Mouse (Mus musculus) forebrain, embryonic 12.5 days (tissue): ENCODE measurements around the gene Ppm1h. TPM values are rescaled to one million over a fixed set of nuclear protein-coding genes. Genes with fewer than 3 reads are reported as not detected.

Experiments
- ATAC-seq: fragments of 200-750 bp; cut with Nextera tagmentation; 2 replicates; pipeline ENCODE4 v1.8.0; 2017; ENCODE audit warnings: moderate TSS enrichment; ENCODE audit not compliant: low FRiP score
- H3K27ac ChIP-seq: fragments of 300-500 bp; sonication (generic); 2 replicates; pipeline ENCODE4 v1.5.1; 2016; ENCODE audit warnings: mild to moderate bottlenecking
- H3K27me3 ChIP-seq: fragments of 300-500 bp; sonication (generic); 2 replicates; pipeline ENCODE4 v1.6.1; 2016; ENCODE audit warnings: mild to moderate bottlenecking
- H3K36me3 ChIP-seq: fragments of 300-500 bp; sonication (generic); replicated peaks from 2 replicates; pipeline ENCODE4 v1.6.1; 2016; ENCODE audit warnings: mild to moderate bottlenecking
- H3K4me1 ChIP-seq: fragments of 300-500 bp; sonication (generic); 2 replicates; pipeline ENCODE4 v1.6.1; 2016
- H3K4me2 ChIP-seq: fragments of 300-500 bp; sonication (generic); 2 replicates; pipeline ENCODE4 v1.6.1; 2016; ENCODE audit warnings: mild to moderate bottlenecking, moderate library complexity
- H3K4me3 ChIP-seq: fragments of 300-500 bp; sonication (generic); replicated peaks from 2 replicates; pipeline ENCODE4 v1.5.1; 2016; ENCODE audit warnings: mild to moderate bottlenecking
- H3K9ac ChIP-seq: fragments of 300-500 bp; sonication (generic); 2 replicates; pipeline ENCODE4 v1.6.1; 2016; ENCODE audit warnings: mild to moderate bottlenecking
- H3K9me3 ChIP-seq: fragments of 300-500 bp; sonication (generic); 2 replicates; pipeline ENCODE4 v1.6.1; 2016
- WGBS: fragments of 180-500 bp; shearing (Covaris S2); methylation state at CpG from one replicate; pipeline ENCODE4 v1.1.7; 2016; 5-methylcytosine and 5-hydroxymethylcytosine counted together
- microRNA counts: library from miRNA; unstranded; fragments of <30 nt; microRNA quantifications from one replicate; lab custom pipeline; 2017
- microRNA-seq: library from miRNA; unstranded; fragments of <30 nt; microRNA quantifications from one replicate; pipeline ENCODE4, GENCODE M21; 2017
- polyA plus RNA-seq: library from polyadenylated mRNA; unstranded; fragments of >200 nt; fragmentation: Nextera tagmentation; extraction: Ambion mirVana; gene quantifications from 2 replicates; pipeline ENCODE4 v1.2.1, GENCODE M21; 2016

Gene Ppm1h
- polyA plus RNA-seq, 1 experiment from 2014 or later = 5.1 TPM

GRCm38 (mm10) chr10:122989916-122990315 lies 311.4 kb downstream of the Ppm1h start:
- no peak for ATAC-seq
- Histone ChIP-seq H3K4me1 (peaks cover 11% of the 10 kb centered on the region), H3K27me3 (no peaks in the 10 kb centered on the region), H3K27ac (no peak overlapping the region), H3K4me2 (no peak overlapping the region), H3K9me3 (no peaks in the 10 kb centered on the region), H3K4me3 (no peak overlapping the region), H3K9ac (no peak overlapping the region), H3K36me3 (peaks cover 10% of the 10 kb centered on the region)
- 95% methylated on average over 9 of the region's 9 CpGs for WGBS

- Histone ChIP-seq H3K27me3 (no peaks in the 10 kb centered on the region), H3K36me3 (peaks cover 17% of the 10 kb centered on the region), H3K27ac (no peak overlapping the region), H3K4me2 (no peak overlapping the region), H3K4me3 (no peak overlapping the region), H3K9me3 (no peaks in the 10 kb centered on the region), H3K4me1 (peaks cover 11% of the 10 kb centered on the region), H3K9ac (no peak overlapping the region)
- ATAC-seq = no peak
- WGBS = 97% methylated on average over 6 of the region's 6 CpGs
These were observed 312.0 kb downstream of the Ppm1h start for GRCm38 (mm10) chr10:122990606-122991005.

- WGBS = 97% methylated on average over 9 of the region's 9 CpGs
- Histone ChIP-seq H3K9ac (no peak overlapping the region), H3K4me1 (peaks cover 11% of the 10 kb centered on the region), H3K36me3 (peaks cover 21% of the 10 kb centered on the region), H3K27ac (no peak overlapping the region), H3K4me3 (no peak overlapping the region), H3K9me3 (no peaks in the 10 kb centered on the region), H3K4me2 (no peak overlapping the region), H3K27me3 (no peaks in the 10 kb centered on the region)
- ATAC-seq = no peak
These were observed 312.5 kb downstream of the Ppm1h start for GRCm38 (mm10) chr10:122991053-122991452.

DNA sequence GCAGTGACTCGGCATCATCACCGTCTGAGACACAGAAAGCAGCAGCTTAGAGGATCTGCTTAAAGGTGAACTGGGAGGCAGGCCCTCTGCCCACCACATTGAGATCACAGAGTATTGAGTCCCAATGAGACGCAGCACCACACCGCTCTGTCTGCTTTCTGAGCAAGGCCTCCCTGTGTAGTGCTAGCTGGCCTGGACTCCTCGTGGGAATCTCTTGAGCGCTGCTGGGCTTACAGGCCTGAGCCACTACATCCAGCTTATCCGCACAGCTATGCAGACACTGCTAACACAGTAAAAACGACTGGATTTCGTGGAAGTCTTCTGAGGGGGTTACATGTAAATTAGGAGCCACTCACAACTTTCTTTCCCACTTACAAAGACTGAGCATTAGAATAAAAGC lies 313.1 kb downstream of the Ppm1h start:
- Histone ChIP-seq H3K9ac (no peak overlapping the region), H3K36me3 (peaks cover 26% of the 10 kb centered on the region), H3K4me3 (no peak overlapping the region), H3K9me3 (no peaks in the 10 kb centered on the region), H3K27me3 (no peaks in the 10 kb centered on the region), H3K4me1 (peaks cover 10% of the 10 kb centered on the region), H3K4me2 (no peak overlapping the region), H3K27ac (no peak overlapping the region)
- ATAC-seq = no peak
- 88% methylated on average over 9 of the region's 9 CpGs for whole genome bisulfite sequencing

GRCm38 (mm10) chr10:122994402-122995107 lies 316.0 kb downstream of the Ppm1h start:
- Histone ChIP-seq H3K27ac (no peak overlapping the region), H3K4me2 (no peak overlapping the region), H3K9ac (no peak overlapping the region), H3K36me3 (peaks cover 53% of the 10 kb centered on the region), H3K4me3 (no peak overlapping the region), H3K9me3 (no peaks in the 10 kb centered on the region), H3K27me3 (no peaks in the 10 kb centered on the region), H3K4me1 (no peaks in the 10 kb centered on the region)
- ATAC-seq = no peak
- 68% methylated on average over 17 of the region's 17 CpGs for WGBS

MicroRNAs within 50 kb of the gene (microRNA counts, 519-probe panel; counts per million panel counts)
- 6,904 counts per million, percentile 91 among the panel's probes with 10 or more counts for microRNA mmu-let-7i (lab: Ali Mortazavi, UCI)

Small RNAs within 50 kb of the gene (microRNA-seq; reads per million reads assigned to microRNA genes)
- gene Mir6412 (not detected), gene Mir8104 (not detected), gene Mirlet7i (17,352 reads per million, percentile 97 among the genes with 10 or more reads in this experiment)

Other genes with a start within 250 kb of the Ppm1h start
- 0.23 and 0.31 TPM in 2 replicates for gene Avpr1a, start 230.3 kb upstream of the Ppm1h start, polyA plus RNA-seq